Comparison of ENCODE assay signal across 8 mouse cellular contexts in the genomic region with DNA sequence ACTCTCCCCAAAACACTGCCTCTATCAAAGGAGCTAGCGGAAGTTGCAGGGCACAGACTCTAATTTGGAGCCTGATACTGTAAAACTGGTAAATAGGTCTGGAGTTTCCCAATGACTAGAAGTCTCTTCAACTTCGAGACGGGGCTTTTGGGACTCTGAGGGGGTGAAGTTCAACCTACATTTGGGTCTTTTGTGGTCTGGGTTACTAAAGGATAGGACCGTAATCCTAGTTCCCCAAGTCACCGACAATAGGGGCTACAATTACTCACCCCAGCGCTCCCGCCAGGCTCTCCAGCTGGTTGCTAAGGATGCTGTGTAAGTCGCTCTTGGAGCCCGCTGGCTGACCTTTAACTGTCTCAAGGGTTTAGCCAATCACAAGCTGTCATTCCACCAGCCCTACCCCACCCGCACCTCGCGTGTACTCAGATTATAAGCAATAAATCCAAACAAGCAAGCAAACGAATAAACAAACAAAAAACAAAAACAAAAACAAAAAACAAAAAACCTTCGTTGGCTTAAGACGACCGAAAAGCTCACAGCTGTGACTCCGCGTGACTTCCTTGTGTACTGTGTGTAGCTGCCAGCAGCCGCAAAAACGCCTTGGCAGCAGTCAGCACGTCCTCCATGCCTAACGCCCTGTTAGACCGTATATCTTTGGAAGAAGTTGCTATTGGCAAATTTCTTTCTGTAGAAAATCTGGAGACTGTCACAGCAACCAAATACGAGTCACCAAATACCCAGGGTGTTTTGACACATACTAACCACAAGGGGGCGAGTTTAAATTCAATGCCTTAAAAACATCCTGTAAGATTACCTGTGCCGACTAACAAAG. TPM values are rescaled to one million over a fixed set of nuclear protein-coding genes. Genes with fewer than 3 reads are reported as not detected.
DNase-seq lines count a peak whose midpoint lies in the region; ATAC-seq and TF ChIP-seq lines count a peak whose summit lies in the region.

A gene (minus strand): TSS at position 342 of the 832 bp plus-strand sequence.

- no peaks in the 10 kb centered on the region for H3K9me3 ChIP-seq in liver, embryonic 13.5 days (replicated peaks)

- no peak within 1 kb of the TSS for H3K27ac ChIP-seq in spleen, adult 2 months (ENCODE audit: insufficient read depth, low read length)
- no peak within 1 kb of the TSS for H3K27ac ChIP-seq in liver, embryonic 13.5 days

- H3K27me3 ChIP-seq in spleen, adult 2 months (ENCODE audit: control insufficient read depth, insufficient read depth, low read length) = peaks cover 2% of the 10 kb centered on the region; the same call in 1 of the 2 replicates
- H3K27me3 ChIP-seq in liver, embryonic 13.5 days = peaks cover 17% of the 10 kb centered on the region

- no peak within 1 kb of the TSS for H3K9ac ChIP-seq in liver, embryonic 13.5 days

- intact Hi-C loops in gastrocnemius, postnatal 36 days (cut with DNase I) = no loop called here

- no peaks in the 10 kb centered on the region; the same call in 1 of the 2 replicates for H3K4me1 ChIP-seq in spleen, adult 2 months (ENCODE audit: control insufficient read depth, insufficient read depth, insufficient read length)
- peaks cover 5% of the 10 kb centered on the region for H3K4me1 ChIP-seq in liver, embryonic 13.5 days (replicated peaks)

- WGBS in spleen, adult 2 months = 17% methylated on average over 26 of the region's 26 CpGs
- 15% methylated on average over 26 of the region's 26 CpGs for WGBS in liver, embryonic 13.5 days (ENCODE audit: insufficient replicate concordance)

- no peak for TF ChIP-seq POLR2A in spleen, adult 2 months (IDR thresholded peaks at IDR 0.05; ENCODE audit: low read depth, low read length)

- peak within 1 kb of the TSS; percentile 49 for H3K4me2 ChIP-seq in liver, embryonic 13.5 days

- peak within 1 kb of the TSS; percentile 12; the same call in 1 of the 2 replicates for H3K4me3 ChIP-seq in spleen, adult 2 months (ENCODE audit: extremely low read depth, insufficient read depth, insufficient read length)
- H3K4me3 ChIP-seq in liver, embryonic 13.5 days (replicated peaks) = peak within 1 kb of the TSS; percentile 26; the same call in 1 of the 2 replicates

- H3K36me3 ChIP-seq in spleen, adult 2 months (ENCODE audit: control insufficient read depth, insufficient read depth, low read length) = no peaks in the 10 kb centered on the region
- no peaks in the 10 kb centered on the region for H3K36me3 ChIP-seq in liver, embryonic 13.5 days

- no peak for TF ChIP-seq CTCF in spleen, adult 2 months (IDR thresholded peaks at IDR 0.05; ENCODE audit: extremely low read depth, insufficient read depth, insufficient read length, insufficient replicate concordance)

- DNase-seq in spleen, adult 2 months (ENCODE audit: low read depth in 1 of 2, low spot score in 2 of 2) = no peak
- DNase-seq in spleen, postnatal 36 days (ENCODE audit: low spot score in 2 of 2) = no peak
- DNase-seq in gastrocnemius, postnatal 36 days = peak in 1 of 2 experiments; percentile 28
- DNase-seq in liver, embryonic 13.5 days = no peak
- DNase-seq in layer of hippocampus, adult 9-11 months = no peak

- ATAC-seq in common myeloid progenitor, adult 5-6 weeks (replicated peaks; ENCODE audit: low read depth, poor library complexity, severe bottlenecking) = peak; percentile 76
- ATAC-seq in inflammation-experienced regulatory T-cells, adult 6 months = peak; percentile 73
- ATAC-seq in liver, embryonic 13.5 days (ENCODE audit: low read depth) = no peak
- ATAC-seq in monocyte, adult 5-6 weeks (replicated peaks; ENCODE audit: insufficient number of reproducible peaks, low FRiP score, low TSS enrichment, poor library complexity, severe bottlenecking) = peak; percentile 50

RNA-seq across cellular contexts. Expression of the gene that starts here (rescaled TPM):
- not detected in 2 replicates for polyA plus RNA-seq in spleen, adult 2 months (2012; rRNA removed)
- total RNA-seq in common myeloid progenitor, adult 5-6 weeks (2017) = not detected in 2 replicates
- 10 to 100 TPM; 13.9 to 17.0 TPM for total RNA-seq in gastrocnemius, postnatal 36 days (2021)
- polyA plus RNA-seq in inflammation-experienced regulatory T-cells, adult 6 months (2017; shearing (Covaris generic)) = not detected
- polyA plus RNA-seq in liver, embryonic 13.5 days (2015; fragmentation: Nextera tagmentation; extraction: Ambion mirVana) = not detected in 2 replicates
- not detected in 3 replicates for total RNA-seq in monocyte, adult 5-6 weeks (2017)

Comparison
In these comparisons a context has a peak if more than half of its experiments do, and no peak if none do; other contexts are left out.
1. RNA of the gene that starts here (total RNA-seq): 13.9 to 17.0 TPM in gastrocnemius, postnatal 36 days; not detected in common myeloid progenitor, adult 5-6 weeks and not detected in monocyte, adult 5-6 weeks; every median in the first group is over 10 times any median in the second.
2. Peak in ATAC-seq in common myeloid progenitor, adult 5-6 weeks; RNA of the gene not detected or under 1 TPM.
3. Peak in ATAC-seq in inflammation-experienced regulatory T-cells, adult 6 months; RNA of the gene not detected or under 1 TPM.
4. Peak in ATAC-seq in monocyte, adult 5-6 weeks; RNA of the gene not detected or under 1 TPM.